Mouse (Mus musculus) stomach, embryonic 16.5 days (tissue): ENCODE results near the gene Prkcd. TPM values are rescaled to one million over a fixed set of nuclear protein-coding genes. Genes with fewer than 3 reads are reported as not detected.
"Not testable (repeated sequence)": the region's sequence is repeated elsewhere in the genome, so short reads cannot be mapped to it uniquely, and the experiment has no call there.

ENCODE experiments used
- ATAC-seq: fragments of 200-750 bp; cut with Nextera tagmentation; 2 replicates; pipeline ENCODE4 v1.8.0; 2017; ENCODE audit warnings: moderate number of reproducible peaks, moderate TSS enrichment; ENCODE audit not compliant: insufficient read depth, low FRiP score
- H3K27ac ChIP-seq: fragments of 300-500 bp; sonication (generic); 2 replicates; pipeline ENCODE4 v1.5.1; 2014; ENCODE audit warnings: low read length
- H3K27me3 ChIP-seq: fragments of 300-500 bp; sonication (generic); 2 replicates; pipeline ENCODE4 v1.6.1; 2014; ENCODE audit warnings: low read length, control low read depth, mixed read lengths; ENCODE audit not compliant: control insufficient read depth, insufficient read depth
- H3K36me3 ChIP-seq: fragments of 300-500 bp; sonication (generic); 2 replicates; pipeline ENCODE4 v1.6.1; 2014; ENCODE audit warnings: low read length; ENCODE audit not compliant: control insufficient read depth, insufficient read depth
- H3K4me1 ChIP-seq: fragments of 300-500 bp; sonication (generic); 2 replicates; pipeline ENCODE4 v1.6.1; 2014; ENCODE audit warnings: low read length, control low read depth, mixed read lengths; ENCODE audit not compliant: control insufficient read depth, insufficient read depth
- H3K4me2 ChIP-seq: fragments of 300-500 bp; sonication (generic); 2 replicates; pipeline ENCODE4 v1.6.1; 2014; ENCODE audit warnings: low read depth, low read length, mixed read lengths
- H3K4me3 ChIP-seq: fragments of 300-500 bp; sonication (generic); replicated peaks from 2 replicates; pipeline ENCODE4 v1.5.1; 2014; ENCODE audit warnings: mild to moderate bottlenecking, low read length
- H3K9ac ChIP-seq: fragments of 300-500 bp; sonication (generic); 2 replicates; pipeline ENCODE4 v1.6.1; 2014; ENCODE audit warnings: low read length
- H3K9me3 ChIP-seq: fragments of 300-500 bp; sonication (generic); replicated peaks from 2 replicates; pipeline ENCODE4 v1.6.1; 2016; ENCODE audit warnings: low read length, control low read depth; ENCODE audit not compliant: control insufficient read depth
- WGBS: fragments of 180-500 bp; shearing (Covaris S2); extraction: QIAGEN DNeasy Blood & Tissue Kit; methylation state at CpG from one replicate; pipeline ENCODE4 v1.1.7; 2014; 5-methylcytosine and 5-hydroxymethylcytosine counted together
- polyA plus RNA-seq: library from polyadenylated mRNA; unstranded; fragments of >200 nt; fragmentation: Nextera tagmentation; extraction: Ambion mirVana; gene quantifications from 2 replicates; pipeline ENCODE4 v1.2.1, GENCODE M21; 2015

Prkcd gene
- polyA plus RNA-seq, 1 experiment from 2014 or later: 56.5 TPM

GRCm38 (mm10) chr14:30586780-30587461, 39.1 kb downstream of the Prkcd start:
- Histone ChIP-seq H3K9ac (0 out of 2 replicates have a peak overlapping the region, but pooled peaks have one; percentile 28), H3K36me3 (no peaks in the 10 kb centered on the region), H3K9me3 (no peaks in the 10 kb centered on the region), H3K27ac (peak overlapping the region; percentile 14; the same call in 1 of the 2 replicates), H3K4me1 (peaks cover 14% of the 10 kb centered on the region), H3K27me3 (no peaks in the 10 kb centered on the region), H3K4me3 (no peak overlapping the region), H3K4me2 (no peak overlapping the region)
- 30% methylated on average over 7 of the region's 7 CpGs for WGBS
- ATAC-seq: peak; percentile 27

- Histone ChIP-seq H3K9me3 (no peaks in the 10 kb centered on the region), H3K4me3 (no peak overlapping the region), H3K4me1 (peaks cover 14% of the 10 kb centered on the region), H3K4me2 (no peak overlapping the region), H3K9ac (no peak overlapping the region), H3K36me3 (no peaks in the 10 kb centered on the region), H3K27ac (no peak overlapping the region), H3K27me3 (no peaks in the 10 kb centered on the region)
- ATAC-seq: no peak
- 64% methylated on average over 5 of the region's 5 CpGs for WGBS
Measured at GRCm38 (mm10) chr14:30585323-30585722, 40.7 kb downstream of the Prkcd start.

GRCm38 (mm10) chr14:30584497-30585251, 41.3 kb downstream of the Prkcd start:
- Histone ChIP-seq H3K4me2 (no peak overlapping the region), H3K36me3 (no peaks in the 10 kb centered on the region), H3K4me3 (no peak overlapping the region), H3K4me1 (peaks cover 14% of the 10 kb centered on the region), H3K9ac (peak overlapping the region; percentile 6; the same call in 1 of the 2 replicates), H3K9me3 (no peaks in the 10 kb centered on the region), H3K27me3 (no peaks in the 10 kb centered on the region), H3K27ac (0 out of 2 replicates have a peak overlapping the region, but pooled peaks have one; percentile 1)
- ATAC-seq: no peak
- 25% methylated on average over 19 of the region's 19 CpGs for WGBS

GRCm38 (mm10) chr14:30584077-30584476, 41.9 kb downstream of the Prkcd start:
- Histone ChIP-seq H3K27me3 (no peaks in the 10 kb centered on the region), H3K36me3 (no peaks in the 10 kb centered on the region), H3K9ac (no peak overlapping the region), H3K4me2 (no peak overlapping the region), H3K4me1 (peaks cover 14% of the 10 kb centered on the region), H3K27ac (0 out of 2 replicates have a peak overlapping the region, but pooled peaks have one; percentile 1), H3K4me3 (no peak overlapping the region), H3K9me3 (no peaks in the 10 kb centered on the region)
- 40% methylated on average over 2 of the region's 2 CpGs for WGBS
- ATAC-seq: no peak

GRCm38 (mm10) chr14:30581238-30581637, 44.8 kb downstream of the Prkcd start:
- WGBS: 70% methylated on average over 1 of the region's 1 CpGs
- Histone ChIP-seq H3K27ac (no peak overlapping the region), H3K27me3 (no peaks in the 10 kb centered on the region), H3K4me1 (peaks cover 13% of the 10 kb centered on the region), H3K4me3 (no peak overlapping the region), H3K36me3 (no peaks in the 10 kb centered on the region), H3K4me2 (no peak overlapping the region), H3K9ac (no peak overlapping the region), H3K9me3 (no peaks in the 10 kb centered on the region)
- ATAC-seq: no peak

- no peak overlapping the region for H3K4me3 ChIP-seq
- H3K4me2 ChIP-seq: no peak overlapping the region
- no peaks in the 10 kb centered on the region for H3K9me3 ChIP-seq
- ATAC-seq: no peak
- no peaks in the 10 kb centered on the region for H3K36me3 ChIP-seq
- WGBS: 28% methylated on average over 5 of the region's 5 CpGs
- H3K4me1 ChIP-seq: peaks cover 20% of the 10 kb centered on the region
- H3K27ac ChIP-seq: no peak overlapping the region
- H3K9ac ChIP-seq: no peak overlapping the region
- no peaks in the 10 kb centered on the region for H3K27me3 ChIP-seq
Measured at GRCm38 (mm10) chr14:30579882-30580281, 46.1 kb downstream of the Prkcd start.

- WGBS: 68% methylated on average over 5 of the region's 5 CpGs
- Histone ChIP-seq H3K27ac (no peak overlapping the region), H3K4me3 (no peak overlapping the region), H3K4me1 (peaks cover 13% of the 10 kb centered on the region), H3K4me2 (no peak overlapping the region), H3K36me3 (no peaks in the 10 kb centered on the region), H3K9me3 (no peaks in the 10 kb centered on the region), H3K9ac (no peak overlapping the region), H3K27me3 (no peaks in the 10 kb centered on the region)
- ATAC-seq: no peak
Measured at GRCm38 (mm10) chr14:30579180-30579579, 46.8 kb downstream of the Prkcd start.

GRCm38 (mm10) chr14:30577303-30578062, 48.5 kb downstream of the Prkcd start:
- not testable (repeated sequence) for H3K36me3 ChIP-seq, H3K9me3 ChIP-seq, H3K27ac ChIP-seq, H3K4me3 ChIP-seq, H3K27me3 ChIP-seq, H3K9ac ChIP-seq, H3K4me2 ChIP-seq
- ATAC-seq: peak; percentile 32; the same call in 1 of the 2 replicates
- peaks cover 12% of the 10 kb centered on the region for H3K4me1 ChIP-seq
- whole genome bisulfite sequencing: 21% methylated on average over 10 of the region's 12 CpGs
